Mouse (Mus musculus) spleen, postnatal 4 days (tissue): ENCODE measurements around the gene Ube2c.

Experiments used
- DNase-seq, 2 experiments: peaks; one replicate each; pipeline ENCODE4 v3.0.0; 2022; ENCODE audit warnings: low spot score in 2 of 2

The Ube2c gene

GRCm38 (mm10) chr2:164761971-164762370 is 7.7 kb upstream of the Ube2c start:
- DNase-seq = peak in 1 of 2 experiments; percentile 64

DNA sequence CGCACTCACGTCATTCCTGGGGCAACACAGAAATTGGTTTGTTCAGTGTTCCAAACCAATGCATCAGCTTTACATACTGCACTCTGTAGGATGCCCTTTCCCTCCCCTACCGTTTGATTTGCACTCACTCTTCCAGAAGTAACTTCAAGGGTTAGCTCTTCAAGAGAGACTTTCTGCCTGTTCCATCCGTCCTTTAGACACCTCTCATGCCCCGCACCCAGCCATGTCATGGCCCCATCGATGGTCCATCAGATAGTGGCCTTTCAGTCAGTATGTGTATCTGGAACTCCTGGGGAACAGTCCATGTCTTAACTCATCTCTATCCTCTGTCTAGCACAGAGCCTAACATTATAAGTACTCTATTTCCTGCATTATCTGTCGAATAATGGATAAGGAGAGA is 7.1 kb upstream of the Ube2c start:
- DNase-seq = no peak

GRCm38 (mm10) chr2:164765841-164766240 is 3.9 kb upstream of the Ube2c start:
- no peak for DNase-seq

- peak in 1 of 2 experiments; percentile 62 for DNase-seq
Observed at GRCm38 (mm10) chr2:164767812-164768540, 1.7 kb upstream of the Ube2c start.

GRCm38 (mm10) chr2:164770279-164770678 is 581 bp downstream of the Ube2c start:
- peak in 1 of 2 experiments; percentile 62 for DNase-seq

- peak in 1 of 2 experiments; percentile 61 for DNase-seq
Observed at GRCm38 (mm10) chr2:164771123-164771522, 1.4 kb downstream of the Ube2c start.

GRCm38 (mm10) chr2:164773229-164773988 is 3.7 kb downstream of the Ube2c start:
- DNase-seq = peak in 1 of 2 experiments; percentile 63

DNA sequence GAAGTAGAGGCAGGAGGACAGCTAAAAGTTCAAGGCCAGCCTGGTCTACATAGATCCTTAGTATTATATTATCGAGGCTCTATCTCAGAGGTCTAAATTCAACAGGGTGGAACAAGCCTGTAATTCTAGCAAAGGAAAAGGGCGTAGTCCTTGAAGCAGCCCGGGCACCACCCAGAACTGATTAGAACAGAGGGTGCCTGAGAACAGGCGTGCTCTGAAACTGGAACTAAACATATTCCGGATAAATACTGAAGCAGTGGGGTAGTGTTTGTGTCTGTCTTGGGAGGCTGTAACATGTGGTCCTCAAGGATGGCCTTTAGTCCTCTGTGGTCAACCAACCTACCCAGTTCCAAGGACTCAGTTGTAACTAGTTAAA is 4.3 kb downstream of the Ube2c start:
- no peak for DNase-seq

DNA sequence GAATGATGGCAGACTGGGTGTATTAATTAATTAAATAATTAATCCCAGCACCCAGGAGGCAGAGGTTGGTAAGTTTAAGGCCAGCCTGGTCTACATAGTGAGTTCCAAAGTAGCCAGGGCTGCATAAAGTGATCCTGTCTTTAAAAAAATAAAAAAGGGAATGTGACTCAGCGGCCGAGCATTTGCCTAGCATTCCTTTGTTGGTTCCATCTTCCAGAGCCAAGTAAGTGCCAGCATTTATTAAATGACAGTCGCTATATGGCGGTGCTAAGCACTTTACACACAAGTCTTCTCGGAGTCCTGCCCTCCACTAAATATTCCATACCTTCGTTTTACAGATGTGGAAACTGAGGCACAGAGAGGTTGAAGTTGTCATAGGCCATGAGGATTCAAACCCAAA is 6.4 kb downstream of the Ube2c start:
- no peak for DNase-seq

DNA sequence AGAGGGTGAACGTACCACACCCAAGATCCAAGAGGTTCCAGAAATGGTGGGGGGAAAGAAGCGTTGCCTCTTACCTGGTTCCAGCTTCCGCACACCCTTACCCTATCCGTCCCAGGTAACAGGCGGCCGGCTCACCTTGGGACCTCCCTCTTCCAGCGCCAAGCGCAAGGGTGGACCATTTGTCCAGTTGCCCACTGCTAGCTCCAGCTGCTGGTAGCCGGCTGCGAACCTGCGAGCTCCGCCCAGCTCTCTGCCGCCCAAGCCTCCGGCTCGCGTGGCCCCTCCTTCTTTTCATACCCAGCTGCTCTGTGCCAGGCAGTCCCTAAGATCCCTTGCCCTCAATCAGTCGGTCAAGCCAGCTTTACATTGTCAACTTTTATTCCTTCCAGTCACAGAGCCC is 7.1 kb downstream of the Ube2c start:
- DNase-seq = no peak

DNA sequence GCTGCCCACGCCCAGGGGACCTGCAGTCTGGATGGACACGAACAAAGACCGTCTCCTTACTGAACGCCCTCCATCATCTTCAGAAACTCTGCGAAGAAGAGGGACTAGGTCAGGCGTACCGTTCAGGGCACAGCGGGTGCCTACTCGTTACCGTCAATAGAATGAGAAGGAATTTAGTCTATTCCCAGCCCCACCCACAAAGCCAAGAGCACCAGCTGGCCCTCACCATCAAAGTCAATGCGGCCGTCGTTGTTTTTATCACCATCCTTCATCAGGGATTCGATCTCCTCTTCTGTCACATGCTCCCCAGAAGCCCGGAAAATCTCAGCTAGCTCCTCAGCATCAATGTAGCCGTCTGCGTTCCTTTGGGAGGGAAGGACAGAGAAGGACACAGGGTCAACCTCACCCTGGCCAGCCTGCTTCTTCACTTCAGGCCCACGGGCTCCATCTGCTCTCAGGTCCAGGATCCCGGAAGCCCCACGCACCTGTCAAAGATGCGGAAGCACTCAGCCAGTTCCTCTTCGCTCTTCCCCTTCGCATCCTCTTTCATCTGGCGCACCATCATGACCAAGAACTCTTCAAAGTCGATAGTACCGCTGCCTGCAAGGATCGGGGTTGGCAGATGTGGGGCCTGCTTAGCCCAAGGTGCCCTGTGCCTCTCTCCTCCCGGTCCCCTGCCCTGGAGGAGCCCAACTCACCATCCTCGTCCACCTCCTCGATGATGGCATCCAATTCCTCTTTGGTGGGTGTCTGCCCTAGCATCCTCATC is 7.7 kb downstream of the Ube2c start:
- no peak for DNase-seq

DNA sequence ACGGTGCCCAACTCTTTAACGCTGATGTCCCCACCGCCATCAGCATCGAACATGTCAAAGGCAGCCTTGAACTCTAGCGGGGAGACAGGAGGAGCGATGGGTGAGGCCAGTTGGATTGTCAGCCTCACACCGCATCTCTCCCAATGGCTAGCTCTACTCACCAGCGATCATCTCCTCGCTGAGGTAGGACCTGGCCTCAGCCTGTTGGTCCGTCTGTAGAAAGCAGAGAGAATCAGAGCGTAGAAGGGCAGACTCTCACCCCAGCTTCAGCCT is 8.3 kb downstream of the Ube2c start:
- no peak for DNase-seq

DNA sequence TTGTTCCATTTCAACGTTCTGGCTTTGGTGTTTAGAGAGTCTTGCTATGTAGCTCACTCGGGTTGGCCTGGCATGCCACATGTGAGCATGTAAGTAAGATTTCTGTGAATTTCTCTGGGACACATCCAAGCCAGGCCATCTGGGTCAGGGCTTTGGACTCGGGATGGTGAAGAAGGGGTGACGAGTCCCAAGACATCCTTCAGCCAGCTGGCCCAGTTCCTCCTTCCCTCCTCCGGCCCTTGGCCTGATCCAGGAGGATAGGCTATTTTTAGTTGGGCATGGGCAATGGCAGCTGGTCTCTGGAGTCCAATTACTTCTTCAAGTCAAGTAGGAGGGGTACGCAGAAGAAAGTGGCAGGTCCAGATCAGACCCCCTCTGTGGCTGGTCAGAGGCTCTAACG is 9.1 kb downstream of the Ube2c start:
- DNase-seq = no peak

DNA sequence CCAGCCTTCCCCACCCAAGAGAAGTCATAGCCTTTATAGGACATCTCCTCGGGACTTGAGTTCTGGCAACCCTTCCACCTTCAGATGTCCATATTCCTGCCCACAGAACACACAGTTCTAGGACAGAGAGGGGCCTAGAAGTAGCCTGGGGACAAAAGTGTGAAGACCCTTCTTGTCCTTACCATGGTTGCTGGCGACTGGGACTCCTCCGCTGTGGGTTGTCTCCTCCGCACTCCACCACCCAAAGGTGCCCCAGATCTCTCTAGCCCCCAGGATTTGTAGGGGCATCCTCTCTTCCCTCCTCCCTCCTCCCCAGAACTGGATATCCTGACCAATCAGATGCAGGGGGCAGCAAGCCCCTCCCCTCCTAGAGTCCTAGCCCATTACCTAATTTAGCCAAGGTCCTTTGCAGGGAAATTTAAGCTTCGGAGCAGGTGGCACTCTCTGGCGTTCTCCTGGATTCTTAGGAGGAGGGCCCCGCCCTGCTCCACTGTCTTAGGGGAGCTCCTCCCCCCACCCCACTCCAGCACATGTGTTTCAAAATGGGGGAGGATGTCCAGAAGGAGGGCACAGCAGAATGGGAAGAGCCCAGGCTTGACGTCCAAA is 9.9 kb downstream of the Ube2c start, which contains the start of gene Tnnc2:
Gene Tnnc2 (minus strand): TSS at position 487 of the 606 bp plus-strand sequence.
- DNase-seq = no peak

GRCm38 (mm10) chr2:164781876-164782275 is 12.2 kb downstream of the Ube2c start:
- no peak for DNase-seq

GRCm38 (mm10) chr2:164783926-164784581 is 14.4 kb downstream of the Ube2c start:
- DNase-seq = no peak

DNA sequence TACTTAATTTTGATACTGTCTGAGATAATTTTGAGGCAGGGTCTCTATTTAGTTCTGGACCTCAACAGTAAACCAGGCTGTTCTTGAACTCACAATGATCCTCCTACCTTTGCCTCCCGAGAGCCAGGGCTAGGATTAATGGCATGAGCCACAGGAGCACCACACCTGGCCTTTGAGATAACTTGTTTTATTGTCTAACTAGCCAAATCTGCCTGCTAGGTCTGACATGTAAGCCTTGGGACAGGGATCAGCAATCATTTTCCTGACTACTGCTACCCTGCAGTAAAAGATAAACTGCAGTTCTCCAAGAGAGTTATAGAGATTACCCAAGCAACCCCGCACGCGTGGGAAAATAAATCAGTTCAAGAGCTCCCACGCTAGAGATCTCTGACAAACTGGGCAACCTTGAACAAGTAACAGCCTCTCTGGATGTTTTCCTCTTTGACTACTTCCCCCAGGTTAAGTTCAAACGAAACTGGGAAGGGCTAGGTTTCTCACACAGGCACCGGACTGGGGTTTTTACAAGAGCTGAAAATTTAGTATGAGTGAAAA is 15.2 kb downstream of the Ube2c start:
- DNase-seq = no peak

DNA sequence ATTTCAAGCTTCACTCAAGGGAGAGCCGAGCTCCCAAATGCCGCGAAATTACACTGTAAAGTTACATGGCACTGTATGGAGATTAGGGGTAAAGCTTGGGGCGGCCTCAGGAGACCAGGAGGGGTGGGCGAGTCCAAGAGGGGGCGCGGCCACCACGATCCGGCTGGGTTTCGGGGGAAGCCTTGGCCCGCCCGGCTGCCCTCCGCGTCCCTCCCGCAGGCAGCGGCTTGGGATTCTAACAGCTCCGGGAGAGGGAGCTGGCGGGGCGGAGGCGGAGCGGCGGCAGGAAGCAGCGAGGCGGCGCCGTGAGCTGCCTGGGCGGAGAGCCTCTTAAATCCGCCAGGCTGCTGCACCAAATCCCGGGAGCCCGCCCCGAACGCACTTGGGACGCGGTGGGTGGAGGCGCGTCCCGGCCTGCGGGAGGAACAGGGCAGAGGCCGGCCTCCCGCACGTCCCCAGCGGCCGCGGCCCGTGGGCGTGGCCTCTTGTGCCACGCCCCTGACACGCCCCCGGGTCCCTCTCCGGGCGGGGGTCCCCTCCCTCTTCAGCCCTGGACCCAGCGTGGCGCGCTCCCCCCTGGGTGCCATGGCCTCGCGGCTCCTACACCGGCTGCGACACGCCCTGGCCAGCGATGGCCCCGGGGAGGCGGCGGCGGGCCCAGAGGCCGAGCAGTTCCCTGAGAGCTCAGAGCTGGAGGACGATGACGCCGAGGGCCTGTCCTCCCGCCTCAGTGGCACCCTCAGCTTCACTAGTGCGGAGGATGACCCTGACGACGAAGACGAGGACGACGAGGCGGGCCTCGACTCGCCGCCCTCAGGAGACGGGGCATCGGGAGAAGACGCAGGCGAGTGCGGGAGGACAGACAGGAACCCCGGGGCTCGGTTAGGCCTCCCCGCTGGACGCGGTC is 16.0 kb downstream of the Ube2c start, which contains the start of gene Snx21:
Gene Snx21 (plus strand): TSS at position 343 of the 907 bp plus-strand sequence.
- DNase-seq = peak; percentile 71 to 84

GRCm38 (mm10) chr2:164786388-164786885 is 16.7 kb downstream of the Ube2c start:
- DNase-seq = no peak

DNA sequence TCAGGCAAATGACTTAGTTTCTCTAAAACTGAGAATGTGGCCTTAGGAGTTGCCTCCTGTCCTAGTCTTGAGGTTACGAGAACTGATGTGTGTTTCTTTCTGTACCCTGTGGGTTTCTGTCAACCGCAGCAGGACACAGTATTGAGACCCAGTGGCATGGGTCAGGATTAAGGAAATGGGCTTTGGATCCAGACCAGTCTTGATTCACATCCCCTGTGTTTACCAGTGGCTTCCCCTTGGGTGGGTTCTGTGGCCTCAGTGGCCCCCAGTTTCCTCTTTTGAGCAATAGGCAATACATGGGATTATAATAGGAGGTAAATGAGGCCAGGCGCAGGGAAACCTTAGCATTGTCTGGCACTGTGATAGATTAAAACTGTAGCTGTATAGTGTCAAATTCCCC is 17.3 kb downstream of the Ube2c start:
- DNase-seq = no peak
